Mouse (Mus musculus) limb, embryonic 15.5 days (tissue): ENCODE results near the gene Capn2. TPM values are rescaled to one million over a fixed set of nuclear protein-coding genes. Genes with fewer than 3 reads are reported as not detected.

ENCODE experiments used
- ATAC-seq: fragments of 200-750 bp; cut with Nextera tagmentation; 2 replicates; pipeline ENCODE4 v1.8.0; 2017; ENCODE audit warnings: low read depth, moderate TSS enrichment; ENCODE audit not compliant: insufficient number of reproducible peaks, low FRiP score, low TSS enrichment
- H3K27ac ChIP-seq: fragments of 300-500 bp; sonication (generic); 2 replicates; pipeline ENCODE4 v1.5.1; 2015; ENCODE audit warnings: moderate library complexity, mild to moderate bottlenecking, inconsistent platforms
- H3K27me3 ChIP-seq: fragments of 300-500 bp; sonication (generic); 2 replicates; pipeline ENCODE4 v1.6.1; 2015; ENCODE audit warnings: inconsistent platforms
- H3K36me3 ChIP-seq: fragments of 300-500 bp; sonication (generic); 2 replicates; pipeline ENCODE4 v1.6.1; 2015; ENCODE audit warnings: inconsistent platforms
- H3K4me1 ChIP-seq: fragments of 300-500 bp; sonication (generic); 2 replicates; pipeline ENCODE4 v1.6.1; 2015; ENCODE audit warnings: inconsistent platforms
- H3K4me2 ChIP-seq: fragments of 300-500 bp; sonication (generic); 2 replicates; pipeline ENCODE4 v1.6.1; 2015; ENCODE audit warnings: mild to moderate bottlenecking, inconsistent platforms
- H3K4me3 ChIP-seq: fragments of 300-500 bp; sonication (generic); 2 replicates; pipeline ENCODE4 v1.5.1; 2015; ENCODE audit warnings: mild to moderate bottlenecking, inconsistent platforms
- H3K9ac ChIP-seq: fragments of 300-500 bp; sonication (generic); 2 replicates; pipeline ENCODE4 v1.6.1; 2015; ENCODE audit warnings: inconsistent platforms
- H3K9me3 ChIP-seq: fragments of 300-500 bp; sonication (generic); 2 replicates; pipeline ENCODE4 v1.6.1; 2016; ENCODE audit warnings: inconsistent platforms
- WGBS: fragments of 180-500 bp; shearing (Covaris S2); methylation state at CpG from one replicate; pipeline ENCODE4 v1.1.7; 2015; 5-methylcytosine and 5-hydroxymethylcytosine counted together
- polyA plus RNA-seq: library from polyadenylated mRNA; unstranded; fragments of >200 nt; fragmentation: Nextera tagmentation; extraction: Ambion mirVana; gene quantifications from 2 replicates; pipeline ENCODE4 v1.2.1, GENCODE M21; 2015

Capn2 gene
- polyA plus RNA-seq, 1 experiment from 2014 or later = 150 TPM

DNA sequence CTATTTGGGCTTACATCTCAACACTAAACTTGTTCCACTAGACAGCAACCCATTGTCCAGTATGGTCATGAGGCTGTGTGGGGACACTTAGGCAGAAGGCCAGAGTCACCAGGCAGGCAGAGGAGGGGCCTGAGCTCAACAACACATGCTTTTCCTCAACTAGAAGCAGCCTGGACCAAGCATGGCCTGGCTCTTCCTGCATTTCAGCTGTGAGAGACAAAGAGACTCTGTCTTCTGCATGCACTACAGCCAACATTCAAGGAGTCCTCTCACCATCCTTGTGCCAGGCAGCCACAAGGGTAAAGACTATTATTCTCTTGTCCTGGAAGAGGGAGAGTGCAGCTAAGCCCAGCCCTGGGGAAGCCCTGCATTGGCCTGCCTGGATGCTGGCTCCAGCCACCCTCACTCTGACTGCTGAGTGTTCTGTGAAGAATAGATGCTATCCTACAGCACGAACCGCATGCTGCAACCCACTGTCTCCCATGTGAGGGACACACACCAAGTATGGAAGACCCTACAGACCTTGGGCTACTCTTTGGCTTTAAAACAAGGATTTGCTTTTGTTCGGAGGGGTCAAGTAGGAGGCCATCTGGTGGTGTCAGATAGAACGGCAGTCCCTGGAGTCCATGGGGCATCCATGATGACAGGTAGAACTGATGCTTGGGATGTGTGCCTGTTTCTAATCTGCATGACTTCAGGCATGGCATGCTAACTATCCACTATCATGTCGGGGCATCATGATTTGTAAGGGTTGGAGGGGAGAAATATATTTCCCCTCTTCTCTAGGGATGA, 42.2 kb downstream of the Capn2 start:
- no peak overlapping the region for H3K9ac ChIP-seq
- no peaks in the 10 kb centered on the region for H3K9me3 ChIP-seq
- H3K27me3 ChIP-seq = no peaks in the 10 kb centered on the region
- H3K4me2 ChIP-seq = no peak overlapping the region
- no peaks in the 10 kb centered on the region for H3K4me1 ChIP-seq
- ATAC-seq = no peak
- H3K36me3 ChIP-seq = peaks cover 98% of the 10 kb centered on the region
- H3K27ac ChIP-seq = no peak overlapping the region
- 86% methylated on average over 5 of the region's 5 CpGs for WGBS
- H3K4me3 ChIP-seq = no peak overlapping the region

DNA sequence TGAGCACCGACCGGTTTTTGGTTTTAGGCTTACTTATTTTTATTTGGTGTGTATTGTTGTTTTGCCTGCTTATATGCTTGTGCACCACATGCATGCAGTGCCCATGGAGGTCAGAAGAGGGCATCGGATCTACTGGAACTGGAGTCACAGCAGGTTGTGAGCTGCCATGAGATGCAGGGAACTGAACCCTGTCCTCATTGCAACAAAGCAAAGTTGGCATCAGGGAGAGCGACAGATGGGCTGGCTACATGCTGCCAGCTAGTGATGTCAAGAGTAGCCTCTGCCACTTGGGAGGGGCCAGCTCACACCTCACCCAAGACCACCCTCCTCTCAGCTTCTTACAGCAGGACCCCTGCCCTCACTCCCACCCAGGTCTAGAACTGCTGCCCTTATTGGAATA, 51.4 kb downstream of the Capn2 start:
- Histone ChIP-seq H3K9ac (no peak overlapping the region), H3K4me1 (no peaks in the 10 kb centered on the region), H3K4me3 (no peak overlapping the region), H3K36me3 (peaks cover 63% of the 10 kb centered on the region), H3K4me2 (no peak overlapping the region), H3K27ac (no peak overlapping the region), H3K27me3 (no peaks in the 10 kb centered on the region), H3K9me3 (no peaks in the 10 kb centered on the region)
- ATAC-seq = no peak
- WGBS = 90% methylated on average over 4 of the region's 4 CpGs

DNA sequence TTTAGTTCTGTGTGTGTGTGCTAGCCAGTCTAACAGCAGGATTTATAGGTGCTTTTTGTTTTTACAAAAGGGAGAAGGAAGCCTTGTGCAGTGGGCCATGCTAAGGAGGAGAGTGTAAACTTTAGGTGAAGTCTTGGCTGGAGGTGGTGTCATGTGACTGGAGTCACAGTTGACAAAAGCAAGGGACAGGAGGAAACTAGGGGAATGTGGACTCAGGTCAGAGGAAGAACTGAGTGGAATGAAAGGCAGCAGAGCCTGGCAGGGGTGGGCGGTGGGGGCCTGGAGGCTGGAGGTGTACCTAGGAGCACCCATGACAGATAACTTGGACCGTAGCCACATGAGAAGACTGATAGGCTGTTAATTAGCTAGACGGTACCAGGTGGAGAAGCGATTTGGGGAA, 52.1 kb downstream of the Capn2 start:
- no peak for ATAC-seq
- peaks cover 58% of the 10 kb centered on the region for H3K36me3 ChIP-seq
- no peaks in the 10 kb centered on the region for H3K9me3 ChIP-seq

DNA sequence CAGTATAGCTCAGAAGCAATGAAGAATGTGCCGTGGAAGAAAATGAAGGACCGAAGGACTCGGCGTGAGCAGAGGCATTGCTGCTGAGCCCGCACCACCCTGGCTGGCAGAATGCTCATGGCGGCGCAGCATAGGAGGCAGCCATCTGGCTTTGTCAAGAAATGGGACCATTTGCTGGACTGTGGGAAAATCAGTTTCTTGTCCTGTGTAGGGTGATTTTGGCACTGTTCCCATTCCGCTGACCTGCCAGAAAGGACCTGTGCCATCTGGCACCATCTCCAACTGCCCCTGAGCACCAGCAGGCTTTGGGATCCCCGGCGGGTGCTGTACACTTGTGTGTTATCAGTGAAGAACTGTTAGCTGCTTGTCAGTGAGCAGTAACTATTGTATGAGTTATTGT, 55.6 kb downstream of the Capn2 start:
- H3K36me3 ChIP-seq = peaks cover 44% of the 10 kb centered on the region

More for the DNA sequence above, 52.1 kb downstream of the Capn2 start:
- 66% methylated on average over 4 of the region's 4 CpGs for WGBS
- no peak overlapping the region for H3K9ac ChIP-seq
- no peaks in the 10 kb centered on the region for H3K27me3 ChIP-seq
- H3K27ac ChIP-seq = no peak overlapping the region
- no peak overlapping the region for H3K4me3 ChIP-seq
- H3K4me1 ChIP-seq = no peaks in the 10 kb centered on the region
- H3K4me2 ChIP-seq = no peak overlapping the region

DNA sequence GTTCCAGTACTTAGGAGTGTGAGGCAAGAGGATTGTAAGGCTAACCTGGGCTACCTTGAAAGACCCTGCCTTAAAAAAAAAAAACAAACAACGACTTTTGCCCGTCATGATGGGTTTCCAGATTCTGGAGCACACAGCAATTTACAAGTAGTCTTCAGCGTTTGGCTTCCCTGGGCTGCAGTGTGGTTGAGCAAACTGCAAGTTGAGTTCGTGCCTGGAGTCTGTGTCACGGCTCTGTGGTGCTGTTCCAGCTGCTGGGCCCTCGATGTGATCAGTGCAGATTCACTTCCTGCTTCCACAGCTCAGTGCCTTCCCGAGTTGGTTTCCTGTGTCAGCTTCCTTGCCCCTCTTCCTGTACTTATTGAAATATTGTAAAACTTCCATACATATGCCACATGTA, 56.1 kb downstream of the Capn2 start:
- ATAC-seq = no peak
- Histone ChIP-seq H3K4me3 (no peak overlapping the region), H3K27ac (no peak overlapping the region), H3K4me1 (no peaks in the 10 kb centered on the region), H3K36me3 (peaks cover 38% of the 10 kb centered on the region), H3K9ac (no peak overlapping the region), H3K27me3 (no peaks in the 10 kb centered on the region), H3K4me2 (no peak overlapping the region), H3K9me3 (no peaks in the 10 kb centered on the region)
- WGBS = 62% methylated on average over 7 of the region's 7 CpGs

More for the DNA sequence above, 55.6 kb downstream of the Capn2 start:
- WGBS = 93% methylated on average over 10 of the region's 10 CpGs
- H3K4me1 ChIP-seq = no peaks in the 10 kb centered on the region
- H3K4me3 ChIP-seq = no peak overlapping the region
- no peak overlapping the region for H3K27ac ChIP-seq
- no peak overlapping the region for H3K4me2 ChIP-seq
- no peak for ATAC-seq
- H3K9ac ChIP-seq = no peak overlapping the region
- no peaks in the 10 kb centered on the region for H3K27me3 ChIP-seq
- H3K9me3 ChIP-seq = no peaks in the 10 kb centered on the region

DNA sequence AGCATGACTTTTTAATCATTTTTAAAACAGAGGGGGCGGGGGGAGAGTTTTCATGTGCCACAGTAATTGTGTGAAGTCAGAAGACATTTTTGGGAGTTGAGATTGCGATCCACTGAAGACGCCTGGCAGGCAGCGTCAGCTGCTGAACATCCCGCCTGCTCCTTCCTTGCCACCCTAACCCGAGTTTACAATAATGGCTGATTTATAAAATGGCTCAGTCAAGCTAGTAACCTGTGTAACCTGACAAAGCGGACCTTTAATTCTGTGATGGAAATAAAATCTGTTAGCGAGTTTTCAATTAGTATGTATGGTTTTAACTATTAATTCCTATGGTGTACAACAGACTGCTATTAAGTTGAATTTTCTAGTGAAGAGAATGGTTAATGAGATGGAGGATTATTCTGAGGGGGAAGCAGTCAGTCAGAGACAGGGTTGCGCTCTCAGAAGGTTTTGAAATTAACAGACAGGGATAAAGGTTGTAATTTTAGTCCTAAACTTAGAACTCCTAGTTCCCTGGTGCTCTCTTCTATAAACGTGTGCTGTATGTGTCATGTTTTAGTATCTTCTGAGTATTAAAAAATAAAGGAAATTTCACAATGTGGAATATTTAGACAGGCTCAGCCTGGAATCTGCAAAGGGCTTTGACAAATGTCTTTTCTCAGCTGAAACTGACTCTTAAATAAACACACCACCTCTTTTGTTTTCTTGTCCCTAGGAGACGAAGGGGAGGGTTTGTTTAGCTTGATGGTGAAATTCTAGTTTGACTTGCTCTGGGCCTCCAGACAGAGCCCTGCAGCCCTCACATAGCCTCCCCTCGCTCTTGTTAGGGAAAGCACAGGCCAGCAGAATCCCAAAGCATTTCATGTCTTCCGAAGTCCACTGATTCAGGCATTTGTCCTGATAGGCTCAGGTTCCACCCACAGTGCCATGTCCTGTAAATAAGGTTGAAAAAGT, 56.8 kb downstream of the Capn2 start:
- no peak overlapping the region for H3K4me3 ChIP-seq
- peaks cover 42% of the 10 kb centered on the region for H3K36me3 ChIP-seq
- no peak for ATAC-seq
- no peaks in the 10 kb centered on the region for H3K9me3 ChIP-seq
- no peak overlapping the region for H3K9ac ChIP-seq
- H3K4me2 ChIP-seq = no peak overlapping the region
- WGBS = 80% methylated on average over 13 of the region's 13 CpGs
- H3K27me3 ChIP-seq = no peaks in the 10 kb centered on the region
- no peak overlapping the region for H3K27ac ChIP-seq
- no peaks in the 10 kb centered on the region for H3K4me1 ChIP-seq

DNA sequence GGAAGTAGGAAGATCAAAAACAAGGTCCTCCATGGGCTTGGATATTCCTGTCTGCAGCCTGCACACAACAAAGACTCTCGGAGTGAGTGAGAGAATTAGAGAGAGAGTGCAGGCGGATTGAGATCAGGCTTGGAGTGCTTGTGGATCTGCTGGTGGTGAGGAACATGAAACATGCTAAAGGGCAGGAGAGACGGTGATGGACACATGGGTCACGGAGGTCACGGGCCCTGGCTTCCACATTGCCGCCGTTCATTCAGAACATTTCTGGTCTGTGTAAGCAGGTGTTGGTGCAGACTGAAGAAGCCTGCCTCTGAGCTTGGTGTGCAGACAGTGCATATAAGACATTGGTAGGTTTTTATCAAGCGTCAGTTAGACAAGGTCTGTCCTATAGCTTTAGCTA, 58.0 kb downstream of the Capn2 start:
- H3K4me1 ChIP-seq = no peaks in the 10 kb centered on the region
- H3K4me3 ChIP-seq = no peak overlapping the region
- no peak overlapping the region for H3K4me2 ChIP-seq
- no peak overlapping the region for H3K9ac ChIP-seq
- H3K27me3 ChIP-seq = no peaks in the 10 kb centered on the region
- WGBS = 90% methylated on average over 8 of the region's 8 CpGs
- ATAC-seq = no peak
- no peak overlapping the region for H3K27ac ChIP-seq
- H3K9me3 ChIP-seq = no peaks in the 10 kb centered on the region
- peaks cover 48% of the 10 kb centered on the region for H3K36me3 ChIP-seq

DNA sequence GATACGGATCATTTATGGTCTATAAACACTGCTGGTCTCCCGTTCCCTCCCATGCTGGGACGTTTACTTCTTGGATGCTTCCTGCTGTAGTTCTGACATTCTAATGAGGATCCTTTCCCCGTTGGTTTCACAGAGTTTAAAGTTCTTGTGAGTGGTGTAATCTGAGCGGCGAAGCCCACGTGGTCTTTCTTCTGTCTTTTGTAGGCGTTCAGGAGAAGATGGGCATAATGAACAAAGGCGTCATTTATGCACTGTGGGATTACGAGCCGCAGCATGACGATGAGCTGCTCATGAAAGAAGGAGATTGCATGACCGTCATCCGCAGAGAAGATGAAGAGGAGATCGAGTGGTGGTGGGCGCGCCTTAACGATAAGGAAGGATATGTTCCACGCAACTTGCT, 58.9 kb downstream of the Capn2 start:
- H3K9me3 ChIP-seq = no peaks in the 10 kb centered on the region
- no peak overlapping the region for H3K4me3 ChIP-seq
- 76% methylated on average over 19 of the region's 19 CpGs for WGBS
- H3K36me3 ChIP-seq = peaks cover 54% of the 10 kb centered on the region
- no peak for ATAC-seq
- no peaks in the 10 kb centered on the region for H3K27me3 ChIP-seq
- H3K4me2 ChIP-seq = no peak overlapping the region
- no peak overlapping the region for H3K9ac ChIP-seq
- H3K4me1 ChIP-seq = no peaks in the 10 kb centered on the region
- no peak overlapping the region for H3K27ac ChIP-seq

DNA sequence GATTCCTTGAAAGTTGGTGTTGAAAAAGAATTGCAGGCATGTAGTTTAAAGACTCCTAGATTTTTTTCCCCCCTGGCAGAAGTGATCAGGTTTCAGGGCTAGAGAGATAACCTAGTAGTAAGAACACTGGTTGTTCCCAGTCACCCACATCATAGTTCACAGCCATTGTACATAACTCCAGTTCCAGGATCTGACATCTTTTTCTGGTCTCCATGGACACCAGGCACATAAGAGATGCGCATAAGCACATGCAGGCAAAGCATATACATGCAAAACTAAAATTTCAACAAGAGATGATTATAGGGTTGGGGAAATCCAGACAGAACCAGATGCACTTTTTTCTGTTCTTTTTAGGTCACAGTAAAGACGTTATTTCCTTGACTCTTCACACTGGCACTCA, 62.3 kb downstream of the Capn2 start:
- peaks cover 45% of the 10 kb centered on the region for H3K36me3 ChIP-seq
- no peak for ATAC-seq
- no peaks in the 10 kb centered on the region for H3K4me1 ChIP-seq
- no peaks in the 10 kb centered on the region for H3K27me3 ChIP-seq
- WGBS = 75% methylated on average over 2 of the region's 2 CpGs
- no peak overlapping the region for H3K4me3 ChIP-seq
- H3K4me2 ChIP-seq = no peak overlapping the region
- no peak overlapping the region for H3K27ac ChIP-seq
- no peak overlapping the region for H3K9ac ChIP-seq
- H3K9me3 ChIP-seq = no peaks in the 10 kb centered on the region

DNA sequence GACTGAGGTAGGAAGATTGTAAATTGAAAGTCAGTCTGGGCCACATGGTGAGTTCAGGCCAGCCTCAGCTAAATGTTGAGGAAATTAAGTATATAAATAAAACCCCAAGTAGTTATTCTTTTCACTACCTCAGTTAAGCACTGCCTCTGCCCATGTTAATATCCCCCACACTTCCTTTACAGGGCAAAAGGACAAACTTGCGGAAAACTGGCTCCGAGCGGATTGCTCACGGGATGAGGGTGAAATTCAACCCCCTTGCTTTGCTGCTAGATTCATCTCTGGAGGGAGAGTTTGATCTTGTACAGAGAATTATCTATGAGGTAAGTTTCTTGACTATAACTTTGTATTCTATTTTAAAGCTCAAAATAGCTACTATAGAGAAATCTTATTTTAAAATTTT, 64.9 kb downstream of the Capn2 start:
- Histone ChIP-seq H3K36me3 (peaks cover 48% of the 10 kb centered on the region), H3K4me2 (no peak overlapping the region), H3K4me1 (no peaks in the 10 kb centered on the region), H3K9me3 (no peaks in the 10 kb centered on the region), H3K9ac (no peak overlapping the region), H3K4me3 (no peak overlapping the region), H3K27ac (no peak overlapping the region), H3K27me3 (no peaks in the 10 kb centered on the region)
- 78% methylated on average over 4 of the region's 4 CpGs for WGBS
- ATAC-seq = no peak

DNA sequence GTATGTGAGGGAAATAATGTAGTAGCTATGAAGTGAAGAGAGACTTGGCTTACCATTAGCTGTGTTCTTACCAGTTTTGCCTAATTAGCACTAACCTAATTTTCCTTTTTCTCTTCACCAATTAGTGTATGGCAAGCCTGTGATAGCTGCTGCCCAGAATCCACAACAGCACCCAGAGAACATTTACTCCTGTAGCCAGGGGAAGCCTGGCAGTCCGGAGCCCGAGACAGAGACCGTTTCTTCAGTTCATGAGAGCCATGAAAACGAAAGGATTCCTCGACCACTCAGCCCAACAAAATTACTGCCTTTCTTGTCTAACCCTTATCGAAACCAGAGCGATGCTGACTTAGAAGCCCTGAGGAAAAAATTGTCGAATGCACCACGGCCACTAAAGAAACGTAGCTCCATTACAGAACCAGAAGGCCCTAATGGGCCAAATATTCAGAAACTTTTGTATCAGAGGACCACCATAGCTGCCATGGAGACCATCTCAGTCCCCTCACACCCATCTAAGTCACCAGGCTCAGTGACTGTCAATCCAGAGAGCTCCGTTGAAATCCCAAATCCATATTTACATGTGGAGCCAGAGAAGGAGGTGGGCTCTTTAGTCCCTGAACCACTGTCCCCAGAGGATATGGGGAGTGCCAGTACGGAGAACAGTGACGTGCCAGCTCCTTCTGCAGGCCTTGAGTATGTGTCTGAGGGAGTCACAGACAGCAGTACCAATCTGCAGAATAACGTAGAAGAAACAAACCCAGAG, 69.0 kb downstream of the Capn2 start:
- 95% methylated on average over 14 of the region's 14 CpGs for WGBS
- H3K9ac ChIP-seq = no peak overlapping the region
- no peaks in the 10 kb centered on the region for H3K4me1 ChIP-seq
- no peaks in the 10 kb centered on the region for H3K27me3 ChIP-seq
- no peak overlapping the region for H3K4me3 ChIP-seq
- H3K27ac ChIP-seq = no peak overlapping the region
- H3K9me3 ChIP-seq = no peaks in the 10 kb centered on the region
- no peak overlapping the region for H3K4me2 ChIP-seq
- peaks cover 62% of the 10 kb centered on the region for H3K36me3 ChIP-seq
- ATAC-seq = no peak
